28 mouse cellular contexts compared by ENCODE assay signal in genomic region chr7:111078271-111078670, GRCm38 (mm10).
"Had no signal": no experiment of that assay in that cellular context is flagged by ENCODE, and none has a peak within 500 bp of the region (broad histone marks: within the 10 kb centered on the region; RNA-seq: fewer than 3 reads in every experiment).

No protein-coding gene starts in this region.

- H3K9me3 ChIP-seq: embryonic facial prominence, embryonic 10.5 days; embryonic facial prominence, embryonic 12.5 days; embryonic facial prominence, embryonic 13.5 days; embryonic facial prominence, embryonic 15.5 days; forebrain, embryonic 10.5 days; forebrain, embryonic 12.5 days; forebrain, embryonic 13.5 days; forebrain, embryonic 15.5 days had no signal

- DNase-seq: cerebellum, adult 2 months; cerebellum, adult 8-10 months; cerebellum, adult 9-10 months; cerebellum, adult 9-11 months; cerebellum, postnatal 10 days; cerebellum, postnatal 14 days; cerebellum, postnatal 25 days; cerebellum, postnatal 36 days; embryo, embryonic 11 days; forebrain, postnatal 0 days; gastrocnemius, adult 2 months; gastrocnemius, postnatal 10 days; gastrocnemius, postnatal 14 days; gastrocnemius, postnatal 25 days; gastrocnemius, postnatal 36 days; heart, adult 18-20 months; heart, adult 2 months had no signal

- H3K27me3 ChIP-seq: embryonic facial prominence, embryonic 12.5 days; embryonic facial prominence, embryonic 13.5 days; embryonic facial prominence, embryonic 15.5 days; forebrain, embryonic 12.5 days; forebrain, embryonic 13.5 days; forebrain, embryonic 15.5 days had no signal

- H3K9ac ChIP-seq: embryonic facial prominence, embryonic 12.5 days; embryonic facial prominence, embryonic 13.5 days; embryonic facial prominence, embryonic 15.5 days; forebrain, embryonic 12.5 days; forebrain, embryonic 13.5 days; forebrain, embryonic 15.5 days; forebrain, postnatal 0 days had no signal

- H3K4me3 ChIP-seq: embryonic facial prominence, embryonic 10.5 days; embryonic facial prominence, embryonic 12.5 days; embryonic facial prominence, embryonic 13.5 days; embryonic facial prominence, embryonic 15.5 days; erythroblast, embryonic 14.5 days; forebrain, embryonic 10.5 days; forebrain, embryonic 12.5 days; forebrain, embryonic 13.5 days; forebrain, embryonic 15.5 days; gastrocnemius, adult 2 months; heart, adult 2 months had no signal

- H3K27ac ChIP-seq: embryonic facial prominence, embryonic 10.5 days; embryonic facial prominence, embryonic 12.5 days; embryonic facial prominence, embryonic 13.5 days; embryonic facial prominence, embryonic 15.5 days; forebrain, embryonic 10.5 days; forebrain, embryonic 12.5 days; forebrain, embryonic 13.5 days; forebrain, embryonic 15.5 days; gastrocnemius, adult 2 months; heart, adult 2 months had no signal

- H3K4me2 ChIP-seq: embryonic facial prominence, embryonic 12.5 days; embryonic facial prominence, embryonic 13.5 days; embryonic facial prominence, embryonic 15.5 days; forebrain, embryonic 12.5 days; forebrain, embryonic 13.5 days; forebrain, embryonic 15.5 days had no signal

- ATAC-seq: forebrain, embryonic 13.5 days; forebrain, embryonic 14.5 days; forebrain, embryonic 15.5 days; forebrain, embryonic 16.5 days; forebrain, postnatal 0 days had no signal
